Mouse (Mus musculus) MEL (cell line): ENCODE results near the gene Chadl.

Experiments
- CTCF ChIP-seq, 3 experiments: IDR thresholded peaks in 2 of 3; conservative IDR thresholded peaks in 1 of 3; 2 replicates each; pipeline ENCODE4 v1.5.1; 2011 to 2012; ENCODE audit warnings: low read length in 3 of 3, low read depth in 2 of 3, mild to moderate bottlenecking in 2 of 3, improper control_type of control experiment in 1 of 3, inconsistent platforms in 1 of 3, mixed read lengths in 1 of 3, moderate library complexity in 1 of 3; ENCODE audit not compliant: control insufficient read depth in 1 of 3, insufficient read depth in 1 of 3, poor library complexity in 1 of 3, severe bottlenecking in 1 of 3
- GATA1 ChIP-seq: IDR thresholded peaks from 2 replicates; pipeline ENCODE4 v1.6.1; 2011; ENCODE audit warnings: low read depth, low read length, improper control_type of control experiment
- POLR2A ChIP-seq, 2 experiments: IDR thresholded peaks; 2 replicates each; pipeline ENCODE4 v1.6.1; 2011 to 2012; ENCODE audit warnings: low read length in 2 of 2, mild to moderate bottlenecking in 2 of 2, control low read depth in 1 of 2, improper control_type of control experiment in 1 of 2, low read depth in 1 of 2, moderate library complexity in 1 of 2; ENCODE audit not compliant: control insufficient read depth in 1 of 2, insufficient read depth in 1 of 2, poor library complexity in 1 of 2

GRCm38 (mm10) chr15:81693366-81693966 lies 3.6 kb downstream of the Chadl start:
- TF ChIP-seq GATA1 (no peak), CTCF (IDR thresholded peaks at IDR 0.05 in 2 of 3, conservative IDR thresholded peaks at IDR 0.05 in 1 of 3; ENCODE audit: control insufficient read depth in 1 of 3, insufficient read depth in 1 of 3, low read depth in 2 of 3, low read length in 3 of 3, poor library complexity in 1 of 3, severe bottlenecking in 1 of 3) (no peak), POLR2A (IDR thresholded peaks at IDR 0.05; ENCODE audit: control insufficient read depth in 1 of 2, insufficient read depth in 1 of 2, low read depth in 1 of 2, low read length in 2 of 2, poor library complexity in 1 of 2) (no peak)
